Mouse (Mus musculus) neural tube, embryonic 13.5 days (tissue): ENCODE results near the gene Nudt12. TPM values are rescaled to one million over a fixed set of nuclear protein-coding genes. Genes with fewer than 3 reads are reported as not detected.

Experiments used
- ATAC-seq: fragments of 200-750 bp; cut with Nextera tagmentation; 2 replicates; pipeline ENCODE4 v1.8.0; 2017; ENCODE audit warnings: low read depth, mild to moderate bottlenecking, moderate TSS enrichment, moderate library complexity
- H3K27ac ChIP-seq: fragments of 300-500 bp; sonication (generic); replicated peaks from 2 replicates; pipeline ENCODE4 v1.5.1; 2015; ENCODE audit warnings: moderate library complexity, mild to moderate bottlenecking, inconsistent platforms
- H3K27me3 ChIP-seq: fragments of 300-500 bp; sonication (generic); 2 replicates; pipeline ENCODE4 v1.6.1; 2015; ENCODE audit warnings: mild to moderate bottlenecking, inconsistent platforms
- H3K36me3 ChIP-seq: fragments of 300-500 bp; sonication (generic); 2 replicates; pipeline ENCODE4 v1.6.1; 2015; ENCODE audit warnings: mild to moderate bottlenecking, inconsistent platforms
- H3K4me1 ChIP-seq: fragments of 300-500 bp; sonication (generic); replicated peaks from 2 replicates; pipeline ENCODE4 v1.6.1; 2015; ENCODE audit warnings: inconsistent platforms
- H3K4me2 ChIP-seq: fragments of 300-500 bp; sonication (generic); 2 replicates; pipeline ENCODE4 v1.6.1; 2015; ENCODE audit warnings: inconsistent platforms, mild to moderate bottlenecking, moderate library complexity
- H3K4me3 ChIP-seq: fragments of 300-500 bp; sonication (generic); 2 replicates; pipeline ENCODE4 v1.5.1; 2015; ENCODE audit warnings: mild to moderate bottlenecking, inconsistent platforms
- H3K9ac ChIP-seq: fragments of 300-500 bp; sonication (generic); 2 replicates; pipeline ENCODE4 v1.6.1; 2015; ENCODE audit warnings: moderate library complexity, mild to moderate bottlenecking, inconsistent platforms
- H3K9me3 ChIP-seq: fragments of 300-500 bp; sonication (generic); 2 replicates; pipeline ENCODE4 v1.6.1; 2016; ENCODE audit warnings: inconsistent platforms
- WGBS: fragments of 180-500 bp; shearing (Covaris S2); methylation state at CpG from one replicate; pipeline ENCODE4 v1.1.7; 2015; 5-methylcytosine and 5-hydroxymethylcytosine counted together
- polyA plus RNA-seq: library from polyadenylated mRNA; unstranded; fragments of >200 nt; fragmentation: Nextera tagmentation; extraction: Ambion mirVana; gene quantifications from 2 replicates; pipeline ENCODE4 v1.2.1, GENCODE M21; 2015

Gene Nudt12
- polyA plus RNA-seq, 1 experiment from 2014 or later: 8.1 TPM

DNA sequence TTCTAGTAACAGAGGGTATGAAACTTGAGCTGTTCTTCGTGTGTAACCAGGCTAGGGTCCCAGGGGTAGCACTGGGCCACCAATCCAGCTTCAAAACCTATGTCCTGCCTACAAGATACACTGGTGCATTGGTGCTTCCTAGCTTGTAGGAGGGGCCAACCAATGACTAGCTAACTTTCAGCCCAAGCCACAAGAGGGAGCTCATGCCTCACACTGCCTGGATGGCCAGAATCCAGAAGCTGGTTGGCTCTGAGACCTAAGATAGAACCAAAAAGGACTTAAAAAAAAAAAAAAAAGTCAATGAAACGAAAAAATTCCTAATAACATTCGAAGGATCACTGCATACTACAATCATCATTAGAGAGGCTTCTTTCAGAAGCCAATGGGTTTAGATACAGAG is 53.3 kb downstream of the Nudt12 start:
- H3K4me2 ChIP-seq: no peak overlapping the region
- H3K27me3 ChIP-seq: no peaks in the 10 kb centered on the region
- H3K36me3 ChIP-seq: no peaks in the 10 kb centered on the region
- 33% methylated on average over 3 of the region's 3 CpGs for WGBS
- no peak overlapping the region for H3K9ac ChIP-seq
- H3K9me3 ChIP-seq: no peaks in the 10 kb centered on the region
- no peak overlapping the region for H3K4me3 ChIP-seq
- ATAC-seq: no peak
- no peak overlapping the region for H3K27ac ChIP-seq
- no peaks in the 10 kb centered on the region for H3K4me1 ChIP-seq

- H3K9ac ChIP-seq: no peak overlapping the region
- no peak for ATAC-seq
- 51% methylated on average over 1 of the region's 1 CpGs for WGBS
- H3K27ac ChIP-seq: no peak overlapping the region
- H3K36me3 ChIP-seq: no peaks in the 10 kb centered on the region
- H3K4me2 ChIP-seq: no peak overlapping the region
- no peaks in the 10 kb centered on the region for H3K9me3 ChIP-seq
- H3K27me3 ChIP-seq: no peaks in the 10 kb centered on the region
- H3K4me1 ChIP-seq: no peaks in the 10 kb centered on the region
- H3K4me3 ChIP-seq: no peak overlapping the region
These were observed 56.1 kb downstream of the Nudt12 start for GRCm38 (mm10) chr17:58957055-58957454.

Other genes starting within 250 kb of the Nudt12 start
- 0.50 and 1.4 TPM in 2 replicates for gene Pdzph1, start 22.0 kb downstream of the Nudt12 start, polyA plus RNA-seq